Mouse (Mus musculus): ENCODE measurements around the gene Mogs.

- TF ChIP-seq POLR2A (IDR thresholded peaks at IDR 0.05; ENCODE audit: insufficient read length, low read depth) (peak; percentile 49), MAX (IDR thresholded peaks at IDR 0.05; ENCODE audit: low read depth) (no peak), POLR2AphosphoS2 (IDR thresholded peaks at IDR 0.05; ENCODE audit: insufficient read length, low read depth) (peak; percentile 41), E2F4 (IDR thresholded peaks at IDR 0.05; ENCODE audit: insufficient read depth) (no peak), MYOD1 (IDR thresholded peaks at IDR 0.05; ENCODE audit: control insufficient read depth in 1 of 3, insufficient read length in 2 of 3, low read depth in 2 of 3) (no peak)
Measured at GRCm38 (mm10) chr6:83101688-83102556, 13.4 kb upstream of the Mogs start.
